Comparison of ENCODE assay signal across 20 mouse cellular contexts in genomic region chr2:32075368-32075767, GRCm38 (mm10). TPM values are rescaled to one million over a fixed set of nuclear protein-coding genes. Genes with fewer than 3 reads are reported as not detected.
DNase-seq lines count a peak whose midpoint lies in the region; ATAC-seq and TF ChIP-seq lines count a peak whose summit lies in the region.
"Had no signal": no experiment of that assay in that cellular context is flagged by ENCODE, and none has a peak within 500 bp of the region (broad histone marks: within the 10 kb centered on the region; RNA-seq: fewer than 3 reads in every experiment).

No protein-coding gene starts in this region.

- no peak for ATAC-seq in heart, embryonic 15.5 days (replicated peaks; ENCODE audit: insufficient number of reproducible peaks, insufficient read depth, low FRiP score, low read depth)
- ATAC-seq in kidney, embryonic 16.5 days (ENCODE audit: low FRiP score, low TSS enrichment): no peak

- H3K9ac ChIP-seq in heart, embryonic 15.5 days: no peak overlapping the region
- no peak overlapping the region for H3K9ac ChIP-seq in kidney, embryonic 16.5 days (replicated peaks; ENCODE audit: low read length)
- peak overlapping the region; percentile 34; the same call in 1 of the 2 replicates for H3K9ac ChIP-seq in ES-E14 (ENCODE audit: insufficient read depth, low read depth, low read length, poor library complexity, severe bottlenecking)
- H3K9ac ChIP-seq: forebrain, embryonic 12.5 days; hindbrain, embryonic 14.5 days; limb, embryonic 15.5 days had no signal

- no peaks in the 10 kb centered on the region for H3K27me3 ChIP-seq in heart, embryonic 15.5 days
- no peaks in the 10 kb centered on the region for H3K27me3 ChIP-seq in heart, embryonic 10.5 days (ENCODE audit: insufficient read depth, poor library complexity, severe bottlenecking)
- no peaks in the 10 kb centered on the region for H3K27me3 ChIP-seq in kidney, embryonic 16.5 days (ENCODE audit: insufficient read depth, low read length)
- 0 out of 2 replicates have a peak, but pooled peaks cover 5% of the 10 kb centered on the region for H3K27me3 ChIP-seq in E14TG2a.4 (ENCODE audit: insufficient read depth, low read length)

- H3K4me3 ChIP-seq in heart, embryonic 15.5 days: no peak overlapping the region
- H3K4me3 ChIP-seq in heart, embryonic 10.5 days: no peak overlapping the region
- H3K4me3 ChIP-seq in kidney, embryonic 16.5 days (ENCODE audit: low read length): no peak overlapping the region
- 0 out of 2 replicates have a peak overlapping the region, but pooled peaks have one; percentile 46 for H3K4me3 ChIP-seq in E14TG2a.4 (replicated peaks; ENCODE audit: low read length)
- H3K4me3 ChIP-seq in ES-E14 (ENCODE audit: insufficient read depth in 1 of 2, low read depth in 1 of 2, low read length in 2 of 2, poor library complexity in 1 of 2, severe bottlenecking in 1 of 2): no peak overlapping the region
- H3K4me3 ChIP-seq: forebrain, embryonic 12.5 days; limb, embryonic 15.5 days; midbrain, embryonic 10.5 days had no signal

- intact Hi-C loops in left cerebral cortex, postnatal 10 days (cut with DNase I): no loop called here

- H3K4me1 ChIP-seq in heart, embryonic 15.5 days (replicated peaks): peaks cover 52% of the 10 kb centered on the region
- H3K4me1 ChIP-seq in heart, embryonic 10.5 days: peaks cover 64% of the 10 kb centered on the region
- H3K4me1 ChIP-seq in kidney, embryonic 16.5 days (ENCODE audit: insufficient read depth, low read length): no peaks in the 10 kb centered on the region
- H3K4me1 ChIP-seq in E14TG2a.4 (replicated peaks; ENCODE audit: low read depth, low read length): peaks cover 86% of the 10 kb centered on the region
- H3K4me1 ChIP-seq in ES-E14 (ENCODE audit: control insufficient read depth in 2 of 2, insufficient read depth in 2 of 2, low read length in 2 of 2, poor library complexity in 1 of 2): peaks cover 18 to 40% of the 10 kb centered on the region in 2 experiments
- H3K4me1 ChIP-seq: forebrain, embryonic 12.5 days had no signal

- 0 out of 2 replicates have a peak, but pooled peaks cover 8% of the 10 kb centered on the region for H3K36me3 ChIP-seq in heart, embryonic 15.5 days
- peaks cover 58% of the 10 kb centered on the region for H3K36me3 ChIP-seq in heart, embryonic 10.5 days
- H3K36me3 ChIP-seq in kidney, embryonic 16.5 days (ENCODE audit: insufficient read depth, low read length): no peaks in the 10 kb centered on the region
- H3K36me3 ChIP-seq in E14TG2a.4 (ENCODE audit: insufficient read depth, low read length): no peaks in the 10 kb centered on the region
- no peaks in the 10 kb centered on the region for H3K36me3 ChIP-seq in ES-E14 (ENCODE audit: control insufficient read depth, insufficient read depth, low read length, poor library complexity, severe bottlenecking)
- H3K36me3 ChIP-seq: forebrain, embryonic 12.5 days; limb, embryonic 15.5 days; midbrain, embryonic 10.5 days had no signal

- TF ChIP-seq CTCF in E14TG2a.4 (conservative IDR thresholded peaks at IDR 0.05; ENCODE audit: low read length): no peak

- no peaks in the 10 kb centered on the region for H3K9me3 ChIP-seq in heart, embryonic 15.5 days (replicated peaks)
- H3K9me3 ChIP-seq in heart, embryonic 10.5 days: no peaks in the 10 kb centered on the region
- H3K9me3 ChIP-seq in kidney, embryonic 16.5 days (ENCODE audit: low read length): no peaks in the 10 kb centered on the region
- H3K9me3 ChIP-seq in E14TG2a.4 (ENCODE audit: low read length) (no peaks in the 10 kb centered on the region), ES-E14 (ENCODE audit: control insufficient read depth, insufficient read depth, low read depth, low read length) (no peaks in the 10 kb centered on the region)
- H3K9me3 ChIP-seq: forebrain, embryonic 12.5 days; G1E; limb, embryonic 15.5 days; midbrain, embryonic 10.5 days had no signal

- H3K27ac ChIP-seq in heart, embryonic 15.5 days: peak overlapping the region; percentile 79
- no peak overlapping the region for H3K27ac ChIP-seq in heart, embryonic 10.5 days
- no peak overlapping the region for H3K27ac ChIP-seq in kidney, embryonic 16.5 days (ENCODE audit: low read length)
- H3K27ac ChIP-seq in ES-E14 (ENCODE audit: insufficient read depth, low read depth, low read length, poor library complexity, severe bottlenecking): no peak overlapping the region
- H3K27ac ChIP-seq: forebrain, embryonic 12.5 days; hindbrain, embryonic 14.5 days; limb, embryonic 15.5 days; midbrain, embryonic 10.5 days had no signal

- WGBS in heart, embryonic 15.5 days: 67% methylated on average over 7 of the region's 7 CpGs
- WGBS in heart, embryonic 10.5 days: 79% methylated on average over 7 of the region's 7 CpGs
- 77% methylated on average over 7 of the region's 7 CpGs for WGBS in kidney, embryonic 16.5 days

- DNase-seq in heart, embryonic 10.5 days (ENCODE audit: low spot score): no peak
- peak; percentile 74 for DNase-seq in kidney, adult 9 months
- no peak for DNase-seq in ES-E14 (ENCODE audit: low read depth, low spot score)
- no peak for DNase-seq in Muller cell, postnatal 12 days (ENCODE audit: inconsistent ontology term)
- DNase-seq in left cerebral cortex, postnatal 10 days (ENCODE audit: extremely low spot score in 1 of 2, low spot score in 2 of 2): no peak
- DNase-seq: adrenal gland, postnatal 14 days; cerebellum, adult 9-11 months; gastrocnemius, adult 2 months; layer of hippocampus, postnatal 36 days; lung, adult 2 months; right cerebral cortex, postnatal 25 days; thymus, postnatal 14 days had no signal

- in situ Hi-C loops in ES-E14 (cut with MboI; ENCODE audit: low sequenced_read_pairs in 2 of 2, unreplicated experiment in 2 of 2): no loop called here

- H3K4me2 ChIP-seq in heart, embryonic 15.5 days: peak overlapping the region; percentile 19; the same call in 1 of the 2 replicates
- no peak overlapping the region for H3K4me2 ChIP-seq in kidney, embryonic 16.5 days (replicated peaks; ENCODE audit: low read depth, low read length)
- H3K4me2 ChIP-seq: forebrain, embryonic 12.5 days; hindbrain, embryonic 14.5 days; limb, embryonic 15.5 days had no signal

TF ChIP-seq in ES-E14, 5 proteins besides CTCF, POLR2A, EP300 and RAD21:
- TF ChIP-seq MAFK (IDR thresholded peaks at IDR 0.05; ENCODE audit: insufficient read depth, low read depth, low read length) (no peak), HCFC1 (IDR thresholded peaks at IDR 0.05; ENCODE audit: borderline replicate concordance, insufficient read depth, low read length) (no peak), ZNF384 (IDR thresholded peaks at IDR 0.05; ENCODE audit: low read depth, low read length) (no peak), CHD2 (IDR thresholded peaks at IDR 0.05; ENCODE audit: low read depth, low read length) (no peak), ZC3H11A (IDR thresholded peaks at IDR 0.05; ENCODE audit: borderline replicate concordance, low read depth, low read length) (no peak)
TF ChIP-seq in ES-E14: peak in this region for 0.

RNA-seq across cellular contexts. Expression of gene Fam78a, which starts 9.3 kb away (rescaled TPM):
- polyA plus RNA-seq in heart, embryonic 15.5 days (2015; fragmentation: Nextera tagmentation; extraction: Ambion mirVana): 26.7 and 29.1 TPM in 2 replicates
- 37.7 and 60.1 TPM in 2 replicates for polyA plus RNA-seq in heart, embryonic 10.5 days (2016; fragmentation: Nextera tagmentation; extraction: Ambion mirVana)
- 1.6 and 1.8 TPM in 2 replicates for polyA plus RNA-seq in kidney, embryonic 16.5 days (2015; fragmentation: Nextera tagmentation; extraction: Ambion mirVana)
- total RNA-seq in ES-E14 (2012; rRNA removed): 4.1 and 4.8 TPM in 2 replicates
- 1 to 10 TPM; 1.2 to 2.3 TPM for total RNA-seq in left cerebral cortex, postnatal 10 days (2021)

RNA-seq across cellular contexts. Expression of gene Plpp7, which starts 20.0 kb away (rescaled TPM):
- 15.9 and 16.1 TPM in 2 replicates for polyA plus RNA-seq in heart, embryonic 15.5 days (2015; fragmentation: Nextera tagmentation; extraction: Ambion mirVana)
- polyA plus RNA-seq in heart, embryonic 10.5 days (2016; fragmentation: Nextera tagmentation; extraction: Ambion mirVana): 10.9 and 12.9 TPM in 2 replicates
- 6.8 and 7.8 TPM in 2 replicates for polyA plus RNA-seq in kidney, embryonic 16.5 days (2015; fragmentation: Nextera tagmentation; extraction: Ambion mirVana)
- total RNA-seq in ES-E14 (2012; rRNA removed): 1.4 and 4.3 TPM in 2 replicates
- 10 to 100 TPM; 18.7 to 22.9 TPM for total RNA-seq in left cerebral cortex, postnatal 10 days (2021)

Comparison
In these comparisons a context has a peak if more than half of its experiments do, and no peak if none do; other contexts are left out.
1. RNA of gene Fam78a, which starts 9.3 kb away (polyA plus RNA-seq): 37.7 to 60.1 TPM in heart, embryonic 10.5 days and 26.7 to 29.1 TPM in heart, embryonic 15.5 days; 1.6 to 1.8 TPM in kidney, embryonic 16.5 days; every median in the first group is over 10 times any median in the second.